Mouse (Mus musculus): Measurements from ENCODE around the gene Commd3. TPM values are rescaled to one million over a fixed set of nuclear protein-coding genes. Genes with fewer than 3 reads are reported as not detected.

Commd3 gene
- polyA plus RNA-seq, 1 experiment = 83.2 TPM

DNA sequence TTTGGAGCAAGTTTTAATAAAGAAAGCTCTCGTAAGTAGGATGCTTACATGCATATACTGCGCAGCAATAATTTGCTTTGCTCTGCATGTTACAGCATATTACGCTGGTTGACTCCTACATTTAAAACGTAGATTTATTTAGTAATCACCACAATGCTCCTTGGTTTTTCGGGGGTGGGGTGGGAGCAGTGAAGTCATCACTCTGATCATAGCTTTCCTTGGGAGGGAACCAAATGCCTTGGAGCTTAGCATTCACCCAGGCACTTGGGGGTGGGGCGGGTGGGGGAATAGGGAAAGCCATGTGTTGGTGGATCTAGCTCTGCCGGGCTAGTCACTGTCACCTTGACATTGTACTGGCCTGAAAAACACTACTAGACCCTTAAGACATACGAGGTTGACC, 23.0 kb downstream of the Commd3 start:
- Histone ChIP-seq H3K27ac (ENCODE audit: insufficient read depth, low read depth, low read length) (no peak overlapping the region), H3K4me3 (ENCODE audit: insufficient read depth, low read depth, low read length) (no peak overlapping the region), H3K4me1 (ENCODE audit: control insufficient read depth, insufficient read depth, low read length) (no peaks in the 10 kb centered on the region), H3K36me3 (ENCODE audit: control insufficient read depth, insufficient read depth, low read length) (no peaks in the 10 kb centered on the region), H3K27me3 (replicated peaks; ENCODE audit: control insufficient read depth, insufficient read depth, low read length) (peaks cover 20% of the 10 kb centered on the region)
- TF ChIP-seq POLR2A (IDR thresholded peaks at IDR 0.05; ENCODE audit: low read depth, low read length) (no peak), CTCF (conservative IDR thresholded peaks at IDR 0.05; ENCODE audit: insufficient read depth, insufficient read length, low read depth, low read length) (no peak)
- 29% methylated on average over 8 of the region's 8 CpGs for WGBS
- no peak for DNase-seq

DNA sequence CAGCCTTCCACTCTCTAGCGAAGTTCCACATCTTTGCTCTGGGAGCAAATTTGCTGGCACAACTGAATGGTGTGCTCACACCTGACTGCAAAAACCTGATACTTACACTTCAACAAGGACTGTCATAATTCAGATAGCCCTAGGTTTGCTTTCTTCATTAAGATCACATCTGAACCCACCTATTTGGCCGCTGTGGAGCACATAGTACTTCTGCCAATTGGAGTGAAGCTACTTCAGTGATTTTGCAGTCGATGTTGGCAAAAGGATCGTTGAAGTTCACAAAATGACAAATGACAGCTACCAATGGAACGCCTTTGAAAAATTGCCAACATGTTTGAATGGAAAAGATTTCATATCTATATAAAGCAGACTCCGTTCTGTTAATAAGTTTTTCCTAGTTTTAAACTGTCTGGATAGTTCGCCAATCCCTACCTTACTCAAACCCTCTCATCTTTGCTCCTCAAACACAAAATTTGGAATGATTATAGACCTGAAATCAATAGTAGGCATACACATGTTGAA, 23.5 kb downstream of the Commd3 start:
- no peaks in the 10 kb centered on the region for H3K4me1 ChIP-seq (ENCODE audit: control insufficient read depth, insufficient read depth, low read length)
- TF ChIP-seq CTCF (conservative IDR thresholded peaks at IDR 0.05; ENCODE audit: insufficient read depth, insufficient read length, low read depth, low read length) (no peak), POLR2A (IDR thresholded peaks at IDR 0.05; ENCODE audit: low read depth, low read length) (no peak)
- H3K27me3 ChIP-seq (replicated peaks; ENCODE audit: control insufficient read depth, insufficient read depth, low read length) = peaks cover 16% of the 10 kb centered on the region
- WGBS = 36% methylated on average over 7 of the region's 7 CpGs
- no peak overlapping the region for H3K4me3 ChIP-seq (ENCODE audit: insufficient read depth, low read depth, low read length)
- no peak for DNase-seq
- no peaks in the 10 kb centered on the region for H3K36me3 ChIP-seq (ENCODE audit: control insufficient read depth, insufficient read depth, low read length)
- no peak overlapping the region for H3K27ac ChIP-seq (ENCODE audit: insufficient read depth, low read depth, low read length)

DNA sequence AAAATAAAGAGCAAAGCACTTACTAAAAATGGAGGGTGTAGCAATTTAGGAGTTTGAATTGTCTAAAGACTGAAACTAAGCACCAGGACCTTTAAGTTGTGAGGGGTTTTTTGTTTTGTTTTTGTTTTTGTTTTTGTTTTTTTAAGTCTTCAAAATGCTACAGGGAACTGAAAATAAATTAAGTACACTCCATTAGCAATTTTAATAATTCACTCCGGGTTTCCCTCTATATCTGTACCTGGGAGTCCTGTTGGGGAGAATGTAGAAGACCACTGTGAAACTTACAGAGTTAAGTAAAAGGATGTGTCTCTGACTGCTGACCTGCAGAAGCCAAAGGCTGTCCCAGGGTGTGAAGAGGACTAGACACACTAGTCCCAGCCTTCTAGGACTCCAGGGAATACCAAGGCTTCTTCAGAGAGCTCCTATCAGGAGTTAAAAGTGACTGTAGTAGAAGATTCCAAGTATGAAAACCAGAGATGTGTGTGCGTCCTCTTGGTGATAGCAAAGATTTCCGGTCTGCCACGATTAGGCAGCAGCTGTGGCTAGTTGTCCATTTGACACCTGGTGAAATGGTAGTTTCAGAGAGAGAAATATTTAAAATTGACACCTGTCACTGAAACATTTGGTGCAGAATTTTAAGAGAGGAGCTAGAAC, 25.5 kb downstream of the Commd3 start:
- no peak overlapping the region for H3K27ac ChIP-seq (ENCODE audit: insufficient read depth, low read depth, low read length)
- DNase-seq = no peak
- no peaks in the 10 kb centered on the region for H3K36me3 ChIP-seq (ENCODE audit: control insufficient read depth, insufficient read depth, low read length)
- TF ChIP-seq POLR2A (IDR thresholded peaks at IDR 0.05; ENCODE audit: low read depth, low read length) = no peak
- no peak for TF ChIP-seq CTCF (conservative IDR thresholded peaks at IDR 0.05; ENCODE audit: insufficient read depth, insufficient read length, low read depth, low read length)
- 13% methylated on average over 4 of the region's 4 CpGs for WGBS
- H3K4me1 ChIP-seq (ENCODE audit: control insufficient read depth, insufficient read depth, low read length) = no peaks in the 10 kb centered on the region
- peaks cover 11% of the 10 kb centered on the region for H3K27me3 ChIP-seq (replicated peaks; ENCODE audit: control insufficient read depth, insufficient read depth, low read length)
- H3K4me3 ChIP-seq (ENCODE audit: insufficient read depth, low read depth, low read length) = no peak overlapping the region

DNA sequence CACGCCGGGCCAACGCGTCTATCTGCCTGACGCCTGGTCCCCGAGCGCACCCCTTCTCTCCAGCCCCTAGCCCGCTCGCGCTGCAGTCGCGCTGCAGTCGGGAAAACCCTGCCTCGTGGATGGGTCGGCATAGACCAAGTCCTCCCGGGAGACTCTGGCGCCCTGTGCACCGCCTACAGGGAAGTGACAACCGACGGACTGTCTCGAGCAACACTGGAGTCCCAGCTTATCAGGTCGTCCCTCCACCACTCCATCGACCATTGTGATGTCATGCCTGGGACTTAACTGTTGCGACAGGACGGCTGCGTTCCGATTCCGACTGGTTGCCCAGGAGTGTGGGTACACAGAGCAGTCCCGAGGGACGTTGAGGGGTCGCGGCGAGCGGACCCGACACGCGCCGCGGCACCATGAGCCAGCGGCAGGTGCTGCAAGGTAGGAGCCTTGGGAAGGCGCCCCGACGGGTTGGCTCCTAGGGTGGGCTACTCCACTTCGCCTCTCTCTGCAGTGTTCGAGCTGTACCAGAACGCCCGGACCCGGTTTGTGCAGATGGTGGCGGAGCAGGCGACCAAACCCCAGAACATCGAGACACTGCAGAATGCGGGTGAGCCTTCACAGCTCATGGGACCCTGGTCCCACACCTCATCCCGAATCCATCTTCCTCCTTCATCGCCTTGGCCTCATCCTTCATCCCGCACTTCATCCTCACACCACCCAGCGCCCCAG, 26.6 kb downstream of the Commd3 start:
- H3K4me3 ChIP-seq (ENCODE audit: insufficient read depth, low read depth, low read length) = no peak overlapping the region
- 3% methylated on average over 56 of the region's 56 CpGs for WGBS
- peaks cover 11% of the 10 kb centered on the region for H3K27me3 ChIP-seq (replicated peaks; ENCODE audit: control insufficient read depth, insufficient read depth, low read length)

DNA sequence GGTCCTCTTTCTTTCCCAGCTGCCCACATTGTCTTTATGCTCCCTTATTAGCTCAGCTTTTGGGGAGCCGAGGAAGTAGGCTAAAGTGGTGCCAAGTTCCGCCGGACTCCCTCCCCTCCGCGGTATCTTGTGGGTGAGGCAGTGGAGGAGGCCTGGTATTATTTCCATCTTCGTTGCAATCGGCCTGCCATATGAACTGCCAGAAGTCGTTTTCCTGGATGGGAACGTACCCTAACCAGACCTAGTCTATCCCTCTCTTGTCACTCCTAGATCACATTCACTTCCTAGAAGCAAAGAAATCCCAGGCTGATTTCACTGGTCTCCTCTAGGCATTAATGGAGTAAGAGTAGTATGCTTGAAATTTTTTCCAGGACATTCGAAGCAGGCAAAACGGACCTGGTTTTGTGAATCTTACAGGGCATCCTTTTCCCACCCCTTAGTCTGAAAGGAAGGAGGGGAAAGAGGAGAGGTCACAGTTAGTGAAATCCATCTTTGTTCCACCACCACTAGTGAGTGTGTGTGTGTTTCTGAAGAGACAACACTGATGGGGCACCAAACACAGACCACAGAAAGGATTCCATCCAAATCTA, 27.3 kb downstream of the Commd3 start:
- no peak overlapping the region for H3K27ac ChIP-seq (ENCODE audit: insufficient read depth, low read depth, low read length)
- no peak overlapping the region for H3K4me3 ChIP-seq (ENCODE audit: insufficient read depth, low read depth, low read length)
- TF ChIP-seq POLR2A (IDR thresholded peaks at IDR 0.05; ENCODE audit: low read depth, low read length) (no peak), CTCF (conservative IDR thresholded peaks at IDR 0.05; ENCODE audit: insufficient read depth, insufficient read length, low read depth, low read length) (no peak)
- H3K36me3 ChIP-seq (ENCODE audit: control insufficient read depth, insufficient read depth, low read length) = no peaks in the 10 kb centered on the region
- no peak for DNase-seq
- H3K27me3 ChIP-seq (replicated peaks; ENCODE audit: control insufficient read depth, insufficient read depth, low read length) = peaks cover 10% of the 10 kb centered on the region
- no peaks in the 10 kb centered on the region for H3K4me1 ChIP-seq (ENCODE audit: control insufficient read depth, insufficient read depth, low read length)
- 7% methylated on average over 11 of the region's 11 CpGs for WGBS

More for the DNA sequence above, 26.6 kb downstream of the Commd3 start:
- Histone ChIP-seq H3K4me1 (ENCODE audit: control insufficient read depth, insufficient read depth, low read length) (no peaks in the 10 kb centered on the region), H3K27ac (ENCODE audit: insufficient read depth, low read depth, low read length) (no peak overlapping the region), H3K36me3 (ENCODE audit: control insufficient read depth, insufficient read depth, low read length) (no peaks in the 10 kb centered on the region)
- TF ChIP-seq POLR2A (IDR thresholded peaks at IDR 0.05; ENCODE audit: low read depth, low read length) (no peak), CTCF (conservative IDR thresholded peaks at IDR 0.05; ENCODE audit: insufficient read depth, insufficient read length, low read depth, low read length) (no peak)
- no peak for DNase-seq

DNA sequence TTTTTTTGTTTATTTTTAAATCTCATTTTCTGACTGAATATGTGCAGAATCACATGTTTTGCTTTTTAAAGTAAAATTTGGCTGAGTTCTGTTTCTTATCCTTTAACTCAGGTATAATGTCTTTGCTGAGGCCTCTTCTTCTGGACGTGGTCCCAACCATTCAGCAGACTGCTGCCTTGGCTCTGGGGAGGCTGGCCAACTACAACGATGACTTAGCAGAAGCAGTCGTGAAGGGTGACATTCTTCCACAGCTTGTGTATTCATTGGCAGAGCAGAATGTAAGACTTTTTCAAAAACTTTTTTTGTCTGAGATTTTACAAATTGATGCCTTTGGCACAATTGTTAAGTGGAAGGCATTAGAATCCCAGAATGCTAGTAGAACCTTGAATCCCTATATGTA, 38.2 kb downstream of the Commd3 start:
- no peak for DNase-seq
- Histone ChIP-seq H3K4me1 (ENCODE audit: control insufficient read depth, insufficient read depth, low read length) (no peaks in the 10 kb centered on the region), H3K27ac (ENCODE audit: insufficient read depth, low read depth, low read length) (no peak overlapping the region), H3K27me3 (replicated peaks; ENCODE audit: control insufficient read depth, insufficient read depth, low read length) (no peaks in the 10 kb centered on the region; the same call in 1 of the 2 replicates), H3K4me3 (ENCODE audit: insufficient read depth, low read depth, low read length) (no peak overlapping the region), H3K36me3 (ENCODE audit: control insufficient read depth, insufficient read depth, low read length) (no peaks in the 10 kb centered on the region)
- TF ChIP-seq CTCF (conservative IDR thresholded peaks at IDR 0.05; ENCODE audit: insufficient read depth, insufficient read length, low read depth, low read length) (no peak), POLR2A (IDR thresholded peaks at IDR 0.05; ENCODE audit: low read depth, low read length) (no peak)
- 60% methylated on average over 3 of the region's 3 CpGs for WGBS

DNA sequence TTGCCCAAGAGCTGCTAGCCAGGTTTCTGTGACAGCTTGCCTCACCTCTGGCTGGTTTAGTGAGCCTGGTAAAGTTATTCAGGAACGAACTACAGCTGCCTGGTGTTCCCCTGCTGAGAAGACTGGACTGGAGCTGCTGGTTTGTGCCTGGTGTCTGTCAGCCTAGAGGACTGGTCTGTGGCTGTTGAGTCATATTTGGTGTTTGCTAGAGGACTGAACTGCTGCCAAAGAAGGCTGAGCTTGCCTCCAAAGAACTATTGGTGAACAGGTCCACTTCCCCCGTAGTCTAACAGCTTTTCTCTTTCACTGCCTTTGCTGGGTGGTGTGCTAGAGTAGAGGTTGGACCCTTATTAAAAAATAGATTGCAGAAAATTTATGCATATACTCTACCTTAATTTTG, 40.9 kb downstream of the Commd3 start:
- Histone ChIP-seq H3K36me3 (ENCODE audit: control insufficient read depth, insufficient read depth, low read length) (no peaks in the 10 kb centered on the region), H3K4me3 (ENCODE audit: insufficient read depth, low read depth, low read length) (no peak overlapping the region), H3K4me1 (ENCODE audit: control insufficient read depth, insufficient read depth, low read length) (no peaks in the 10 kb centered on the region), H3K27ac (ENCODE audit: insufficient read depth, low read depth, low read length) (no peak overlapping the region), H3K27me3 (replicated peaks; ENCODE audit: control insufficient read depth, insufficient read depth, low read length) (no peaks in the 10 kb centered on the region; the same call in 1 of the 2 replicates)
- TF ChIP-seq CTCF (conservative IDR thresholded peaks at IDR 0.05; ENCODE audit: insufficient read depth, insufficient read length, low read depth, low read length) (no peak), POLR2A (IDR thresholded peaks at IDR 0.05; ENCODE audit: low read depth, low read length) (no peak)
- 81% methylated on average over 2 of the region's 2 CpGs for WGBS
- DNase-seq = no peak

Measured in kidney, adult 2 months (tissue).